Mouse (Mus musculus): ENCODE data around the gene Gins3. TPM values are rescaled to one million over a fixed set of nuclear protein-coding genes. Genes with fewer than 3 reads are reported as not detected.

Gins3 gene
- polyA plus RNA-seq, 1 experiment from 2014 or later, result 2.6 TPM

Other genes with a start within 250 kb of the Gins3 start
- gene Cfap20, start 198.6 kb upstream of the Gins3 start, polyA plus RNA-seq (2018), result 26.4 to 40.0 TPM (median 28.0 TPM) in 3 replicates
- 44.4 to 79.0 TPM (median 67.8 TPM) in 3 replicates for gene Csnk2a2, start 143.4 kb upstream of the Gins3 start, polyA plus RNA-seq (2018)
- not detected in 3 replicates for gene Ccdc113, start 99.4 kb upstream of the Gins3 start, polyA plus RNA-seq (2018)
- gene Prss54, start 57.1 kb upstream of the Gins3 start, polyA plus RNA-seq (2018), result not detected in 3 replicates
- gene Ndrg4, start 43.5 kb downstream of the Gins3 start, polyA plus RNA-seq (2018), result 0.12 to 0.73 TPM in 2 of 3 replicates, not detected in the other
- 9.0 to 20.4 TPM (median 10.3 TPM) in 3 replicates for gene Setd6, start 82.4 kb downstream of the Gins3 start, polyA plus RNA-seq (2018)
- 44.6 to 69.6 TPM (median 63.8 TPM) in 3 replicates for gene Cnot1, start 174.0 kb downstream of the Gins3 start, polyA plus RNA-seq (2018)
- gene Sap18b, start 191.9 kb downstream of the Gins3 start, polyA plus RNA-seq (2018), result 116 to 211 TPM (median 152 TPM) in 3 replicates
- gene Slc38a7, start 220.1 kb downstream of the Gins3 start, polyA plus RNA-seq (2018), result 39.9 to 62.1 TPM (median 57.0 TPM) in 3 replicates

Measured in macrophage (primary cell).